Mouse (Mus musculus) heart, postnatal 0 days (tissue): Measurements from ENCODE around the gene Rusc2.

ENCODE experiments used
- CTCF ChIP-seq: IDR thresholded peaks from 2 replicates; pipeline ENCODE4 v1.5.1; 2016; ENCODE audit warnings: antibody characterized with exemption, control low read depth, low read depth
- EP300 ChIP-seq: IDR thresholded peaks from 2 replicates; pipeline ENCODE4 v1.6.1; 2016; ENCODE audit warnings: antibody characterized with exemption, low read depth

DNA sequence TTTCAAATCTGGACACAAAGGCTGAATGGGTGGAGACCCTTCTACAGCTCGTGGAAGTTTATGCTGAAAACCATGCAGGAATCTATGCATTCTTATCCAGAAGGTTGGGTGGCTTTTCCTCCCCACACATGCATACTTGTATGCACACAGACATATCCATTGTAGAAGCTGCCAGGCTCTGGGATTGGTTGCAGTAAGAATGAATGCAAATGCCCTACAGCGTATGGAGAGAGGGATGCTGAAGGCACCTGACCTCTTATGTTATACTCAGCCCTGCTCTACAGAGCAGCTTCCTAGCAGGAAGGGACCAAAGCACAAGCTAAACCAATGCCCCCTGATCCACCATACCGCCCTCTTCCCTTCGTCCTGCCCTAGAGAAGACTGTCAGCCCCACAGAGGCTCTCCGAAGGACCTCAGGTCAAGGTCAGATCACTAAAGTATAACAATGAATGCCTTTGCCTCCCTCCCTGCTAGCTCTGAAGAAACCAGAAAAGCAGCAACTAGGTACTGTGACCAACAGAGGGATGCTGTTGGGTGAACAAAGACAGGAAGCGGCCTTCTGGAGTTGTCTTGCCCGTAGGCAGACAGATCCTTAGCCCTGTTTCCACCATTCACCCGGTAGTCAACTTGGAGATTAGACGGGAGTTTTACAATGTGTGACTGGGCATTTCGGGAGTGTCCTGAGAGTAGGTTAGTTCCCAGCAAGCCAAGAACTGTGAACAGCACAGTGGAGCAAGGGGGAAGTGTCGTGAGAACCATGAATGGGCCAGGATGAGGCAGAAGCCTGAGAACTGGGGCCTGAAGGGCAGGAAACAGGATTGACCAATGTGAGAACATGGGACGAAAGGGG lies 25.5 kb downstream of the Rusc2 start:
- no peak for TF ChIP-seq EP300
- no peak for TF ChIP-seq CTCF
